Mouse (Mus musculus) cerebellum, adult 11 months (tissue): ENCODE data around the gene Foxq1.

Source experiments
- DNase-seq: peaks from one replicate; pipeline ENCODE4 v3.0.0; 2022

Foxq1 gene

DNA sequence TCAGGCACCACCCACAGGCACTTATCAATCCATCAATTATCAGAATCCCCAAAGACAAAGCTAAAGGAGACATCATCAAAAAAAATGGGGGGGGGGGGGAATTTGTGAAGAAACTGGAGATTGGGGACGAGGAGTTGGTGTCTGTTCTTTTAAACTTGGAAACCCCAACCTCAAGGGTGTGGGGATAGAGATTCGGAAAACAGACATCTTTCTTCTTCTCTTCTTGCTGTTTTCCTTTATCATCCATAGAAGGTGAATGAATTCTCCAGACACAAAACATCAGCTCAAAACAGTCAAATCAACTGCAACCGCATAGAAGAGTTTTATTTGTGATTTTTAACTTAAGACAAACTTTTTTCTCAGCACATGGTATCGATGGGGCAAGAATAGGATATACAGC is at the start of gene Foxq1:
Foxq1 (plus strand) TSS at position 301 of the 400 bp plus-strand sequence.
- DNase-seq, result no peak

DNA sequence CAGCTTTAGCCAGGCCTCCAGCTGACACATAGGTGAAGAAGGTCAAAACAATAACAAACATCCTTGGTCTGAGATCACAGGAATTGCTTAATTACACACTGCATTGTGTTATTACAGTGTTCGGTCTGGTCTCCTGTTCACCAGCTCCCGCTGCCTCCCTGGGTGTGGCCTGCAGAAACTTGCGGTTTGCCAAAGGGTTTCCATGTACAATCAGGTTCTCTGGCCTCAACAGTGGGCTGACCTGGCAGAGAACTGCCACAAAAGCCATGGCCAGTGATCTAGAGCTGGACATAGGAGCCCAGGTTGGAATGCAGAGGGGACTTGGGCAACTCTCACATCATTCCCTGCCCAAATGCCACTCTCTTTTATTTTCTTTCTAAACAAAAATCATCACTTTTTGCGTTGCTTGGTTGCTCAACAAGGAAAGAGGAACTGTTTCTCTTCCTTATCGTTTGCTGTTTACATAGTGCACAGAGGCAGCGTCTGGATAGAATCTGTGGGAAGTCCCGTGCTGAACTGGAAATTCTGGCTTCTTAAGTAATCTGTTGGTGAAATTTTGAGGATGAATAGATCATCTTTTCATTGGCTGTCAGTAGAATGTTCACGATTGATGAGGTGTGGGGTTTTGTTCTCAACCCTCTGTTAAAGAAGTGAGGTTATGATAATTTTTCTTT is 49.3 kb upstream of the Foxq1 start:
- no peak for DNase-seq

DNA sequence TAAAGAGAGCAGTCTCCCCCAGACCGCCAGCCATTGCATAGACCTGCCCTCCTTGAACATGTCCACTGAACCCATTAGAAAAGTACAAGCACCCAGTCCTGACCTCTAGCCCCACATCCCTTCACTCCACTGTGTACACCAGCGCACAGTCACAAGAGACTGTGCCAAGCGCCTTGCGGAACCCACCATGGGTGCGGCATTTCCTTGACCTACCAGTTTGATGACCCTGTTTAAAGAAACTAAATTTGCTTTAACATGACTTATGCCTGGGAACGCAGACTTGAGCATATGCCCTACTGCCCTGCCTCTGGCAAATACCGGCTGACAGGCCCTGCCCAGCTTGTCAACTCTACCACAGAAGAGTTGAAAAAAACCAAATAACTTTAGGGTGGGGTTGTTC is 40.7 kb upstream of the Foxq1 start:
- DNase-seq, result no peak

DNA sequence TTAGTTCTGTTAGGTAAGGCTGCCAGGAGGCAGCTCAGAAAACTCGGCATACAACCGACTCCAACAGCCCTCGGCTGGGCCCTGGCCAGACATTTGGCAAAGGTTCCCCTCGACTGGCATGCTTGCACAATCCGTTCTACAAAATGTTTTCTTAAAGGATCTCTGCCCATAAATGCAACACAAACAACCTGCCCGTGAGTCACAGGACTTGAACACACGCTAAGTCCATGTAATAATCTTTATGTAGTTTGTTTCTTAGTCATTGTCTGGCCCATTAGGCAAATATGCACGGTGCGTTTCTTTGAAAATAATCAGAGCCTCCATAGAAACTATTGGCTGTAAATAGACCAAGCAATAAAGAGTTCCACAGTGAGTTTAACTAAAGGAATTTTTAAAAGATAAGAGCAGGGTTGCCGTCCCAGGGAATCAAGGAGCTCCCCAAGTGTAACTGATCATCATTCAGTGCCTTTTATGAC is 37.5 kb upstream of the Foxq1 start:
- DNase-seq, result no peak

DNA sequence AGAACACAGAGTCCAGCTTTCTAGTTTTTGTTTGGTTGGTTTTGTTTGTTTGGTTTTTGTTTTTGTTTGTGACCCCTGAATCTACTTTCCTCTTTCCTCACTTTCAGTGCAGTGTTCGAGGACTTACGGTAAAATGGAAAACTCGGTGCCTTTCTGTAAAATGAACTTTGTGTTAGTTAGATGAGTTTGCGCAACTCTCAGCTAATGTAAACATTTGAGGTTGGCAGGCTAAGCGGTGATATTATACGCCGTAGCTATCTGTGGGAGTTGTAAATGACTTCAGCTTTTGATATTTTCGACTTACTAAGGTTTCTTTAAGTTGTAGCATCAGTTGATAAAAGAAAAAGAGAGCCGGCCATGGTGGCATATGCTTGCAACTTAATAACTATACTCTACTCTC is 37.0 kb upstream of the Foxq1 start:
- no peak for DNase-seq

DNA sequence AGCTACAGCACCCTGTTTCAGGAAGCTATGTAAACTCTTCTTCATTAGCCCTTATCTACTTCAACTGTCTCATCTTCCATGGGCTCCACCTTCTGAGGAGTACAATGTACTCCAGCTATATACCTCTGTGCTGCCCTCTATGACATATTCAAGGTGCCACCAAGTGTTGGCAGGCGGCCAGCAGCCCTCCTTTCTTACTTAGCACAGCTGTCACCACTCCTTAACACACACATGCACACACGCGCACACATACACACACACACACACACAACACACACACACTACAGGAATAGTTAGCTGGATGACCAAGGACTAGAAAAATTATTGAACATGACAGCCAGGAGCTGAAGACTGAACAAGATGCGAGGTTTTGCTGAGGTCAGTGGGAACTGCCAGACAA is 31.0 kb upstream of the Foxq1 start:
- no peak for DNase-seq

DNA sequence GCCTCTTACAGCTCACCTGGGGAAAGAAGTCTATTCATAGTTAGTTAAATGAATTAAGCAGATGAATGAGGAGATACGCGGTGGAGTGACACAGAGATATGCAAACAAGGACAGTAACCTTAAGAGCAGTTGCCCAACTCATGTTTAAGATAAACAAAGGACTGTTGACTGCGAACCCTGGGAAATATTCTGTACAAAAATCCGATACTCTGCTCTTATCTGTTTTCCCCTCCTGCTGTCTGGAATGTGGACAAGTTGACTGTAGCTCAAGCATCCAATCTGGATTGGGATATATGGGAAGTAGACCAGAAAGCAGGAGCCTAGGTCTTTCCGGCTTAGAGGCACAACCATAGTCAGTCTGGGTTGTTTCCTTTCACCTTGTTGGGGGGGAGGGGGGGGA is 24.7 kb upstream of the Foxq1 start:
- no peak for DNase-seq

DNA sequence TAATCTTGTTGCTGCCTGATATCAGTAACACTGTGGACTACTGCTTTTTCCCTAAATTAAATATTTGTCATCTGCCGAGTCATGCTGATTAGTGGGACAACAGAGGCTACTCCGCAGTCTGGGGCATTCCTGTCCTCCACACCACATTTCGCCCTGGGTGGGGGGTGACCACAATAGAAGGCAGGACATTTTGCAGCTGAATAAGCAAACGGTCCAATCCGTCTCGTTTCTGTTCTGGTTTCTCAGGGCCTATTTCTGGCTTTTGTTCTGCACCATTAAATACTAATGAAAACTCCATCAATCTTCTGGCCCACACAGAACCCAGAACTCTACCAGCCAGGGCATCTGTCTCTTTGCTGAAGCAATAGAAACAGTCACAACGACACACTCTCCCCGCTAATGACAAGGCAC is 24.3 kb upstream of the Foxq1 start:
- DNase-seq, result no peak

DNA sequence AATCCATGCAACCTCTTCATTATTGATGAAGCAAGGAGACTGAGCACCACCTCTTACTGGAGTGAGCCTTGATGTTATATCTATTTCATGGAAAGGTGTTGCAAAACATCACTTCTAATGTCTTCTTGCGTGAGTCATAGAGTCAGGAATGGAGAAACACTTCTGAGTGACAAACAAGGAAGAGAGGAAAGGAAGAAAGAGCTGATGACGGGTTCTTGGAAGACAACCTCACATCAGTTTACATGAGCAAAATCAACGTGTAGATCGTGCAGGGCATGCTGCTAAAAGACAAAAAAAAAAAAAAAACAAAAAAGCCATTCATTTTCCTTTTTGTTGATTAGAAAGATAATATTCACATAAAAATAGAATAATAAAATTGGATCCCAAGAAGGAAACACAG is 21.2 kb upstream of the Foxq1 start:
- DNase-seq, result no peak

DNA sequence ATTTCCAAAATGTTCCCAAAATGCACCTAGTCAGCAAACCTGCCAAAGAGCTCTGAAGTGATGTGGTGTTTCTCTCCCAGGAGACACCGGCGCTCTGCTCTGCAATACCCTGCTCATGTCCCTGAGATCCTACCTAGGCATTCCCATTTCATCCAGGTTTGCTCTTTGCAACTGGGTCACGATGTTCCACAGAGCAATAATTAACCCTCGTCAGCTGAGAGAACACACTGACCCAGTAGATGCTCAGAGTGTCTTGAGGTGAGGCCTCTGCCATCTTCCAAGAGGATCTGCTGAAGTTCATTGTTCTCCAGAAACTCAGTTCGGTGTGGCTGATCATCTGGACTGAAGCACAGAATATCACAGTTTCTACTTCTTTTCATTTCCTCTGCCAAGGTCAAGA is 12.9 kb upstream of the Foxq1 start:
- no peak for DNase-seq

DNA sequence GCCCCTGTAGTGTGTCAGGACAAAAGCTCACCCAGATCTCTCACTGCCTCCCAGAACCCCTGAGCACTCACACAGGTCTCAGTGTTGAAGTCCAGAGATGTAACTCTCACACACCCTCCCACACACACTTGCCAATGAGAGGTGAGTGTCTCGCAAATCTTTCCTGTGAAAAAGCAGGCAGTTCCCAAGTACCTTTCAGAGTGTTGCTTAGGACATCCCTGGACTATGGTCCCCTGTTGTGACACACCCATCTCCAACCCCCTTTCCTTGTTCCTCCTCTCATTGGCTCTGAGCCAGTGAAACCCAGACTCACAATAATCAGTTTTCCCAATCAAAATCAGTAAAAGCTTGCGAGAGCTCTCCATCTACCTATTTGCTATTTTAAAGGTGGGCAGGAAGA is 9.2 kb upstream of the Foxq1 start:
- no peak for DNase-seq

DNA sequence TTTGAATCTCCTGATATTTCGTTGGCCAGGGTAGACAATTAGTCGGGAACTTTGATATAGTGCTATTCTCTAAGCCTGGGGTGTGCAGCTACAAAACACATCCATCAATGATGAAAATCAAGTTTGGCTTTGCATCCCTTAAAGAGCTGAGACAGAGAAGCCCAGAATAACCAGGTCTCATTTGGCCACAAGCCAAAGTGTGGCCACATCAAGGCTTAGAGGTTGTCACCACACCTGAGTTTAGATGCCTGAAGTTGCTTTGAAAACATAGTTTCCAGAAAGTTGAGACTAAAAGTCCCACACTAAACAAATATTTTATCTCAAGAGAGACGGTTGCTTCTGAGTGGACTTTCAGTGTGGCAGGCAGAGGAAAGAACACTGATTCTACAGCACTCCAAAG is 8.7 kb upstream of the Foxq1 start:
- DNase-seq, result no peak

DNA sequence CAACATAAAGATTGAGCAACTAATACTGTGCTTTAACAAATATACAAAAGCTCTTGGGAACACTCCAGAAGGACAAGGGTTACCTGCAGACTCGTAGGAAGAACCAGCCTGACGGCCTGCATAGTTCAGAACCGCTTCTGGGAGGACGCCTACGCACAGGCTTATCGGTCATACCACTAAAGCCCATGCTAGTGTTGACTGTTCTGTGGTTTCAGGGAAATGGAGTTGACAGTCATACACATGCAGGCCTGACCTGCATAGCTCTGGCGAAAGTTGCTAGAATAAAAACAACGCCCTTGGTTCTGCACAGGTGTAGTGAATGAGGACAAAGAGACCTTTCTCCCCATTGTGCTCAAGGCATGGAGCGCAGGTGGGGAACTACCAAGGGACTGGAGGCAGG is 8.3 kb upstream of the Foxq1 start:
- DNase-seq, result no peak

DNA sequence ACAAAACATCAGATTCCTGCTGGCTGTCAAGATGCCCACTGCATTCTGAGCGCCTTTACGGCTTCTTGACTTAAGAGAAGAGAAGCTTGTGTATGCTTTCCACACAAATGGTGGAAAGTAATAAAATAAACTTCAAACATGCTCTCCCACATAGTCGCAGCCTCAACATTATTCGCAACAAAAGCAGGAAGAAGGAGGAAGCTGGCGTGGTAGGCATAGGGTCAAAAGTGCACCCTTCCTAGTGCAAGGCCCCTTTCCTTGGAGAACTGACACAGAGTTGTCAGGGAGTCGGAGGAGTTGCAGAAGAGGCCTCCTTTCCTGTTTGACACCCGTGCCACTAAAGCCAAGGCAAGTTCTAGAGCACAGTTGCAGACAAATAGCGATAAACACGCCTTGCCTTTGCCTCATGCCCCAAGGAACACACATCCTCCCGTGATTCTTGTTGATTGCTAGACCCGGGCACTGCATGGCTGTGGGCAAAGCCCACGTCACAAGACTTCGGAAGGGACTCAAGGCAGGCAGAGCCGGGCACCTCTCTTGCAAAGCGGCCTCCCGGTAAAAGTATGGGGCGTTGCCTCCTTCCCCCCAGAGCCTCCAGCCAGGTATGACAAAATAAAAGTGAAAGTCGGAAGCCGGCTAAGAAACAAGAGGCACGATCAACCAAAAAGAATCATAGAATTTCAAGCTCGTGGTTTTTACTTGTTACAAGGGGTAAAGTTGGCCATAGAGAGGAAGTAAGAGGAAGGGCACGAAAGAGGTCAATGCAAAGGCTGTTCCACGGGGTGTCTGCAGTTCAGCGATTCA is 1.2 kb downstream of the Foxq1 start:
- no peak for DNase-seq

DNA sequence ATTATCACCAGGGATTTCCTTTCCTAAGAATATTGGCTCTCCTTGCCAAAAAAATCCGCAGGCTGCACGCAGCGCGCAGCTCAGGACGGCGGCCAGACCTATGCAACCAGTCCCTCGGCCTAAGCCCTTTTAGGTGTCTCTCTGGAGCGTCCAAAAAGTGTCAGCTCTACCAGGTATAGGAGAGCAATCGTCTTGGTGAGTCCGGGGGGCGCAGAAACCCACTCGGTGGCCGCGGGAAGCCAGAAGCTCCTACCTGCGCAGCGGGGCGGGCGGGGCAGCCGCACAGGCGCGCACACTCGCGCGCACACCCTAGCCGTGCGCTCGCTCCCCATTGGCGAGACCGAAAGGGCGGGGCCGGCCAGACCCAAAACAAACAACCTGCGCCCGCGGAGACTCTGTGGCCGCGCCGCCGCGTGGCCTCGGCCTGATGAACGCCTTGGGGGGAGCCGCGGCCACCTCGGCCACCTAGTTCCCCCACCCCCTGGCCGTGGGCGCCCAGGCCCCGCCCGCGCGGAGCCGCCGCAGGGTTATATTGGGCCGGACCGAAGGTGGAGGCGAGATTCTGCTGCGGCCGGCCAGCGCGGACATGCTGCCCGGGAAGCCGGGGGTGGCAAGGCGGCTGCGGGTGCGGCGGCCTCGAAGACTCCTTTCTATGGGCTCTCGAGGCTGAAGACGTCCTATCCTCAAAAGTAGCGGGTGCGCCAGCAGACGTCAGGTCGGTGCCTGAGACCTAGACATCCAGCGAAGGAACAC is 2.0 kb downstream of the Foxq1 start:
- no peak for DNase-seq

DNA sequence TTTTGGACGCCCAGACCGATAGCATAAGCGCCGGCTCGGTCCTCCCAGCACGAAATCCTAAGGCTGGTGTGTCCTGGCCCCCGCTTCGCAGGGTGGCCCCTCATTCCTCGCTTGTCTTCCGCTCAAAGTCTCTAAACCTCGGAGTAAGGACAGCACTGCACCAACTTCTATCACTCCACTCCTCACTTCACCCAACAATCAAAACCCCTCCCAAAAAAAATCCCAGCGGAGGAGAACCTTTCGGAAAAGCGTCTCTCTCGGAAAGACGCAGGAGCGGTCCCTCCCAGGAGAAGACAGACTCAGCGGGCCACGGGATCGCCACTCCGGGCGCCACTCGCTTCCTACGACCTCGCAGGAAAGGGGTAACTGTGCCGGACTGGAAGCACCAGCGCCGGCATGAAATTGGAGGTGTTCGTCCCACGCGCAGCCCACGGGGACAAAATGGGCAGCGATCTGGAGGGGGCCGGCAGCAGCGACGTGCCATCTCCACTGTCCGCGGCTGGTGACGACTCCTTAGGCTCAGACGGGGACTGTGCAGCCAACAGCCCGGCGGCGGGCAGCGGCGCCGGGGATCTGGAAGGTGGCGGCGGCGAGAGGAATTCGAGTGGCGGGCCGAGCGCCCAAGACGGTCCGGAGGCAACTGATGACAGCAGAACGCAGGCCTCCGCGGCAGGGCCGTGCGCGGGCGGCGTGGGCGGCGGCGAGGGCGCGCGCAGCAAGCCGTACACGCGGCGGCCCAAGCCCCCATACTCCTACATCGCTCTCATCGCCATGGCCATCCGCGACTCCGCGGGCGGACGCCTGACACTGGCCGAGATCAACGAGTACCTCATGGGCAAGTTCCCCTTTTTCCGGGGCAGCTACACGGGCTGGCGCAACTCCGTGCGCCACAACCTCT is 2.8 kb downstream of the Foxq1 start, which contains the start of gene A530084C06Rik:
A530084C06Rik (minus strand) TSS at position 813 of the 898 bp plus-strand sequence.
- DNase-seq, result no peak

DNA sequence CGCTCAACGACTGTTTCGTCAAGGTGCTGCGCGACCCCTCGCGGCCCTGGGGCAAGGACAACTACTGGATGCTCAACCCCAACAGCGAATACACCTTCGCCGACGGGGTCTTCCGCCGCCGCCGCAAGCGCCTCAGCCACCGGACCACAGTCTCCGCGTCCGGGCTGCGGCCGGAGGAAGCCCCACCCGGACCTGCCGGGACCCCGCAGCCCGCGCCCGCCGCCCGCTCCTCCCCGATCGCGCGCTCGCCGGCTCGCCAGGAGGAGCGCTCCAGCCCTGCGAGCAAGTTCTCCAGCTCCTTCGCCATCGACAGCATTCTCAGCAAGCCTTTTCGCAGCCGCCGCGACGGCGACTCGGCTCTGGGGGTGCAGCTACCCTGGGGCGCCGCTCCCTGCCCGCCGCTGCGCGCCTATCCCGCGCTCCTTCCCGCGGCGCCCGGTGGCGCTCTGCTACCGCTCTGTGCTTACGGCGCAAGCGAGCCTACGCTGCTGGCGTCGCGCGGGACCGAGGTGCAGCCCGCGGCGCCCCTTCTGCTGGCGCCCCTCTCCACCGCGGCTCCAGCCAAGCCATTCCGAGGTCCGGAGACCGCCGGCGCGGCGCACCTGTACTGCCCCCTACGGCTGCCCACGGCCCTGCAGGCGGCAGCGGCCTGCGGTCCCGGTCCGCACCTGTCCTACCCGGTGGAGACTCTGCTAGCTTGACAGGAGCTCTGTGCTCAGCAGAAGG is 3.6 kb downstream of the Foxq1 start:
- peak; percentile 10 for DNase-seq

DNA sequence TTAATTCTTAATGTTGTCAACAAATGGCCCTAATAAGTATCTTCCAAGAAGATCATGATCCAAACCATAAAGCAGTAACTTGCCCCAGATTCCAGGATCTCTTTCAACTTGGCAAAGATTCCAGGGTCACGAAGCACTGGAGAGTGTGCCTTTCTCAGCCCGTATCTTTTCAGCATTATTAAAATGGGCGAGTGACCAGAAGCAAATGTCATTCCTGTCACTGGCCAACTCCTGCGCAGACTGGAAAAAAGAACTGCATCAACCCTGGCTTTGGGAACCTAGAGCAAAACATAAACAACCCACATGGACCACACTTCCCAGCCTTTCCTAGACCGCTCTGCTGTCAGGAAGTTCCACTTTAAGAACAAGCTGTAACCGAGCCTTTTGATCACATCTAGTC is 8.5 kb downstream of the Foxq1 start:
- no peak for DNase-seq

DNA sequence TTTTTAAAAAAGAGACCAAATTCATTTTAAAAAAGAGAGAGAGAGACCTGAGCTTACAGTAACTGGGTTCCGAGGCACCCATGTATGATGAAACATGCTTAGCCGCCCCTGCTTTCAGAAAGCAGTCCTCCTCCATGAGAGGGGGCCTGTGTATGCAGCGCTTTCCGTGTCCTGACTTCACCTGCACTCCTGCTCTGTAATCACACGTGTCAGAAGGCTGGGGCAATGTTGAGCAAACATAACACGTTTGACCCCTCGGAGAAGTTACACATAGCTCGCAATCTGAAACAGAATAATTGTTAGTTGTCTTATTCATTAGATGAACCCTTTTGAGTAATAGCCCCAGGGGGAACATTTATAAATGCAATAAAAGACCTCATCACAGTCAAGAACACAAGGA is 11.2 kb downstream of the Foxq1 start:
- no peak for DNase-seq

DNA sequence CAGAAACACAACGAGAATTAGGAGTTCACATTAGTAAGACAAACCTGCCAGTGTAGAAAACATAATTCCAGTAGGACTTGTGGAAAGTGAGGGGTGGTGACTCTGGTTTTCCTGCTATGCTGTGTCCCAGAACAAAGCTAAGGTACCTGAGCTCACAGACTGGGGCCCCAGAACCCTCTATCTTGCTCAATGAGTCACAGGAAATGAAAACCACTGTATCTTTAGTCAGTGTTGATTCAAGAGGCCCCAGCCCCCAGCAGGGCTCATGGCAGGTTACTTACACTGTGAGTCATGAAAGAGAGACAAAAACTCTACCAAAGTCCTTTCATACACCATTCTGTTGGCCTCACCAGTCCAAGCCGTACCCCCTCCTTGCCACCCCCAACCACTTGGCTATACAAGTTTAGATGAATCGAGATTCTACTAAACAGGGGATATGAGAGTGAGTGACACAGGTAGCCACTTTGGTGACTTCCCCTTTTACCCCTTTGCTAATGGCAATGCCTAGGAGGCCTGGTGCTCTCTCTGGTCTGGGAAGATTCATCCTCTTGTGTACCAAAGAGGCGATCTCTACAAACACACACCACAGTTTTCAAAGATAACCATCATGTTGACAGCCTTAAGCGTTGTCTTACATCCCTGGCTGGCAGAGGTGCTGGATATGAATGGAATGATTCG is 11.8 kb downstream of the Foxq1 start:
- no peak for DNase-seq

DNA sequence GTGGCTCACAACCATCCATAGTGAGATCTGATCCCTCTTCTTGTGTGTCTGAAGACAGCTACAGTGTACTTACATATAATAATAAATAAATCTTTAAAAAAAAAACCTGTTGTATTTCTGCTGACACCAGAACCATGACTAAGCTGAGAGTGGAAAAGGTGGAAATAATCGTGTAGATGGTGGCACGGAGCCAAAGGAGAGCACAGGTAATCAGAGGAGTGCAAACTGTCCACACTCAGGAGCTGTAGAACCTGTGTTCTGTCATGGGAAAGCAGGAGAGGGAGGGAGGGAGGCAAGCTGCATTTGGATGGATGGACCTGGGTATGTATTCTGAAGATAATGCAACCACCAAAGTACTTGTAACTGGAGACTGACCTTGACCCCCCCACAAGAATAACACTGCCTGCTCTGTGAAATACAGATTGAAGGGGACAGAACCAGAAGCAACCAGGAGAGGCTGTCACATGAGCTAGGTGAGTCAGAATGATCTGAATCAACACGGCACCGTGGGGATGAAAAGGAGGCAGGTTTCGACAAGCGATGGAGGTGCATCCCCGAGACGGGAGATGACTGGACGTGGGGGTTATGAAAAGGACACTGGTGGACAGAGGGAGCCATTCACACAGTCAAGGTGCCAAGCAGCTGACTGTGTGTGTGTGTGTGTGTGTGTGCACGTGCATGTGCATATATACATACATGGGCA is 17.0 kb downstream of the Foxq1 start:
- no peak for DNase-seq
